Mouse (Mus musculus) stomach, embryonic 15.5 days (tissue): Measurements from ENCODE around the gene Fkbp3. TPM values are rescaled to one million over a fixed set of nuclear protein-coding genes. Genes with fewer than 3 reads are reported as not detected.

ENCODE experiments used
- polyA plus RNA-seq: library from polyadenylated mRNA; unstranded; fragments of >200 nt; fragmentation: Nextera tagmentation; extraction: Ambion mirVana; gene quantifications from 2 replicates; pipeline ENCODE4 v1.2.1, GENCODE M21; 2015

Fkbp3 gene
- polyA plus RNA-seq, 1 experiment from 2014 or later: 346 TPM

Other genes with a start within 250 kb of the Fkbp3 start
- gene Gm527, start 156.1 kb downstream of the Fkbp3 start, polyA plus RNA-seq: 2.6 and 4.1 TPM in 2 replicates
- 10.1 and 11.4 TPM in 2 replicates for gene Klhl28, start 108.5 kb downstream of the Fkbp3 start, polyA plus RNA-seq
- gene Togaram1, start 108.2 kb downstream of the Fkbp3 start, polyA plus RNA-seq: 25.2 and 30.3 TPM in 2 replicates
- 48.1 and 51.3 TPM in 2 replicates for gene Prpf39, start 37.7 kb downstream of the Fkbp3 start, polyA plus RNA-seq
- gene Fancm, start 1.6 kb upstream of the Fkbp3 start, polyA plus RNA-seq: 8.0 TPM in 2 replicates
- gene Mis18bp1, start 98.6 kb upstream of the Fkbp3 start, polyA plus RNA-seq: 48.8 and 53.7 TPM in 2 replicates
- not detected in 2 replicates for gene Wdr20rt, start 151.5 kb upstream of the Fkbp3 start, polyA plus RNA-seq